Mouse (Mus musculus): Measurements from ENCODE around the gene Dtd1.

Gene Dtd1

DNA sequence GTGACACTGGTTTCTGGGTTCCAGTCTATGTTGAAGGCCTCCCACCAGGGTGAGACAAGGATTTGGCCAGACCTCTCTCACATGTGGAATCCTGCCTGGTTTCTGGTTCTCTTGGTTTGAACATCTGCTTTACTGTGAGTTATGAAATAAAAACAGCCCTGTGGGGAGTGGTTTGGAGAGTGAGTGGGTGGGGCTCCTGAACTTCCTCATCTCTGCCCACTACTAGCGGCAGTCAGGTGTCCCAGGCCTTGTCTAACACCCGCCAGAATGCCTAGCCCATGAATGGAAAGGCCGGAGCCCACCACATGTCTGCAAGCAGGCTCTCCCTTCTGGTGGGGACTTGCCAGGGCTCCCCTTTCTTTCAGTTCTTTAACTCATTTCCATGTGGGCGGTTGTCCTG is 42.3 kb downstream of the Dtd1 start:
- no peak for DNase-seq

DNA sequence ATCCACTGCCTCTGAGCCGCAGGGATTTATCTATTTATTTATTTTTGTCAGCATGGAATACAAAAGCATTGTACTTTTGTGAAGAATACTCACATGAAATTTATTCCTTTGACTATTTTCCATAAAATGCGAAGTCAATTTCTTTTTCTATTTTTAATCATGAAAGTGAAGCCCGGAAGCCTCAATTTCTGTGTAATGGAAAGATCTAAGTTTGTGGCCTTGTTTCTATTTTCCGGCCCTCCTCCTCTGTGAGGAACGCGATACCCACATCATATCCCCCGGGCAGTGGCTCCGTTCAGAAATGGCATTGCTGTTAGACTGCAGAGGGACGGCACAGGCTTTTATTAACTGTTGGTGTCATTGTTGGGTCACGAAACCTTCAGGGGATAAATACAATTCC is 46.7 kb downstream of the Dtd1 start:
- no peak for DNase-seq

DNA sequence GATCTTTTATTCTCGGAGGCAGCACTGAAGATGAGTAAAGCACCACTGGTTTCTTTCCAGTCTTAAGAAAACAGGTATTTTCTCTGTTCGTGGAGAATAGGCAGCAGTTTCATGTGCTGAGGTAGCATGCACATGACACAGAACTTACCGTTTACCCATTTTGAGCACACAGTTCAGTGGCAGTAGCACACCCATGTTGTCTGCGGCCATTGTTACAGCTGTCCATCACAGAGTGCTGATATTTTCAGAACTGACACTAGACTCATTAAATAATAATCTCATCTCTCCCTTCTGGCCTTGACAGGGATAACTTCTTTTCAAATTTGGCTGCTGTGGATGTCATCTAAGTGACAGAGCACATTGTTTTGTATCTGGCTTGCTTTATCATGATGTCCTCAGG is 47.5 kb downstream of the Dtd1 start:
- no peak for DNase-seq

DNA sequence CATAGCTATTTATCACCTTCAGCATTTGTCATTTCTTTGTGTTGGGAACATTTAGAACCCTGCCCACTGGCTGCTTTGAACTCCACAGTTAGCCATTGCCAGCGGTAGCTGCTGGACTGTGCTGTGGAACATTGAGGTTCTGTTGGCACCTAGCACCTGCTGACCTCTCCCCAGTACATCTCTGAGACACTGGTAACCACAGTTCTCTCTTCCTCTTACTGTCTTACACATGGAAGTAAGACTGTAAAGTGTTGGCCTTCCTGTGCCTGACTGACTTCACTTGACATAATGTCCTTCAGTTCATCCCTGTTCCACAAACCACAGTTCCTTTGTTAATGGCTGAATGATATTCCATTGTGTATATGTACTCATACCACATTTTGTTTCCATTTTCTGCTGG is 50.3 kb downstream of the Dtd1 start:
- DNase-seq: no peak

DNA sequence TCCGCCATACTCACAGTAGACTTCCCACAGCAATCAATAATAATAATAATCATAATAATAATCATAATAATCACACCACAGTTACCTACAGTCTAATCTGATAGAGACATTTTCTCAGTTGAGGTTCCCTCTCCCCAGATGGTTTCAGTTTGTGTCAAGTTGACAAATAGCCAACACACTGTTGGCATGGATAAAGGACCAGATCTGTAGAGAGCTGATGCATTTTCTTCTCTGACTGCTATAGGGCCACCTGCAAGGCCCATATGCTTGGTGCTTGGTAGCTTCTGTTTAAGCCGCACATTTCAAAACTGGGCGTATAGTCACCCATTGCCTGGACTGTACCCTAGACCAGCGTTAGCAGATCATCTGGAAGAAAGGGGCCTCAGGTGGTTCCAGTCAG is 53.1 kb downstream of the Dtd1 start:
- no peak for DNase-seq

DNA sequence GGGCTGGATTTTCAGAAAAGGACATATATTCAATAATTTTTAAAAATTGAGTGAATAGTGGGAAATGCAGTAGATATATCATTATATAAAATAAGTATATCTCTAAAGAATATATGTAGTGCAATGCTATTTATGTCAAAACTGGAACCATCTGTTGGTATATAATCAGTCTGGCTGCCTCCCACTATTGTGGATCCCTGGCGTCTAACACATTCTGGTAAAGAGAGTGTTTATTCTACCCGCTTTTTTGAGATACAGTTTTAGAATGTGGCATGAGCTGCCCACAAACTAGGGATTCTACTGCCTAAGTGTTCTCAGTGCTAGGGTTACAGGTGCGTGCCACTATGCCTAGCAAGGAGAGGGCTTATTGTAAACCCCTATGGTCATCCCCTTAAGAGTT is 55.6 kb downstream of the Dtd1 start:
- DNase-seq: no peak

DNA sequence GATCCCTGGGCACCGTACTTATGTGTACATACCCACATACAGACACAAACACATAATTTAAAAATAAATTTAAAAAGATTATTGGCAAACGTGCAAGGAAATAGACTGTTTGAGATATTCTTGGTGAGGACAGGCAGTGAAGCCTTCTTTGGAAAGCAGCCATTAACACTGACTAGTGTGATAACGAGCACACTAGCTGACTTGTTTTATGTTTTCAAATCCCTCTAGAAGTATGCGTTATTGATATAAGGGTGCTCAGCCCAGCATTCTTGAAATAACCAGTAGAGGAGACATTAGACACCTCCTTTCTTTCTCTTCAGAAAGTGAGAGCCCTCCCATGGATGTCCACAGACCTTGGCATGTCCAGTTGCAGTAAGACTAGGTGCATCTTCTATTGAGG is 68.8 kb downstream of the Dtd1 start:
- DNase-seq: no peak

DNA sequence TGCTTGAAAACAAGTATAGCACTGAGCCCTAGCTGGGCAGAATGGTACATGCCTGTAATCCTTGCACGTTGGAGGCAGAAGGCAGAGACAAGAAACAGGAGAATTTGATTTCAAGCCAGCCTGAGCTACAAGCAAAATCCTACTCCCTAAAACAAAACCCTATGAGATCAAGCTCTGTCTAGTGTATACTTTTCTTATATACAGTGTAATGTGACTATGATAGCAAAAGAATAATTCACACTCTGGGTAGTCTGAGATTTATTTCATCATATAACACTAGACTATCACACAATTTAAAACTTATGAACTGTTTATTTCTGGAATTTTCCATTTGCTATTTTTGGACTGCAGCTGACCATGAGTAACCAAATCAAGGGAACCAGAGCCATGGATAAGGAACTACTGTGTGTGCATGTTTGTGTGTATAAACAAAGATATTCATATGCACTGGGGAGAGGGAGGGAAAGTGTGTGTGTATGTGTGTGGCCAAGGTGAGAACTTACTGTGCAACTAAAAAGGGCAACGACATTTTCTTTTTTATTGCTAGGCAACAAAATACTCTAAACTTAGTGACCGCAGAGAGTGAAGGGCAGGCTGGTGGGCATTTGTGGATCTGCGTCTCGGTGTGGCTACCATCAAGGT is 70.7 kb downstream of the Dtd1 start:
- DNase-seq: no peak

DNA sequence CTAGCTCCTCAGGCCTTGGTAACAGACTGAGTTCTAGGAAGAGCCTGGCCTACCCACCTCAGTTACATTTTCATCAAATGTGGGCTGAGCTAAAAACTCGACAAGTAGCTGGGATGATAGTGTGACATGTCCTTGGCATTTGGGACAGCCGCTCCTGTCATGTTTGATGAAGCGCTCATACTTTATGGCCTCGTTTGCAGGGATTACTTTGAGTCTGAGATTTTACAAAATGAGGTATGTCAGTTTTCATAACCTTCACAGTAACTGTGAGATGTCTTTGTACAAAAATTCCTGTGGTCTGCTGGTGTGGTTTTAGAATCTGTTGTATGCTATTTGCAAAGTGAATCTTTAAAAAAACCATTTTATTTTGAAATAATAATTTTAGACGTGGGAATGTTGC is 72.7 kb downstream of the Dtd1 start:
- DNase-seq: no peak

DNA sequence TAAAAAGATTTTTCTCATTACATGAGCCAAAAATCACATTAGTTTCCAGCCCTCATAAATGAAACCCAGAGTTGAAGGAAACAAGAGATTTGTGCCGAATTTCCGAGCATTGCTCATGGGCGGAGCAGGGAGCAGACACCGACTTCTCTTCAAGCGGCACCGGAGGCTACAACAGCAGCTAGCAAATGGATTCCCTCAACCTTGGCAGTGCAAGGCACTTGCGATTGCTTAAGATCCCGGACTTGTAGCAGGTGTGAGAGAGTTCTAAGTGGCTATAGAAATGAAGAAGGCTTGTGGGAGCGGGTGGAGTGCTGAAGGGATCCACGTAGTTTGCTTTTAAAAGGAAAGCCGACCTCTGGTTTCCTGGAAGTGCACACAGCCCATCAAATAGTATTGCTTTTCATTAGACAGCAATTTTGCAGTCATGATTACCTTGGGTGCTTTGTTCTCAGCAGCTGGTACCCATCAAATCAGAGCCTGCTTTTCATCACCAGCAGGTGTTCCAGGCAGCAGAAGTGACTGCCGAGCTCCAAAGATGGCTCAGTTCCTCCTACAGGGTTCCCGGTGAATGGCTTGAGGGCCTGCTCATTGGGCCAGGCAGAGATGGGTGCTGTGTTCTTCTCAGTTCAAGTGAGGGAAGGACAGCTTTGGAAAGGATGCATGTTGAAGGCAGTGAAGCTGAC is 77.0 kb downstream of the Dtd1 start:
- peak; percentile 25 for DNase-seq

DNA sequence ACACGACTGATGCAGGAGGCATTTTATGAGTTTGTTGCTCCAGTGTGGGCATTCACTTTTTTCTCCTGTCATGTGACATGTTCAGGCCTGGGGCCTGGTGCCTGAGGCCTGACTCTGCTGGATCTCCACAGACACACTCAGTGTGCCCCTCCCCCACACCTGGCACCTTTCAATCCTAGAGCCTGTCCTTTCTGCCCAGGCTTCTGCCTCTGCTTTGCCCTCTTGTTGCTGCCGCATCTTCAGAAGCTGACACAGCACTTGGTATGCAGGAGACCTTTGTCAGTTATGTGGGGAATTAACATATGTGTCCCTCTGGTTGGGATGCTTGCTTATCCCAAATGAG is 77.5 kb downstream of the Dtd1 start:
- no peak for DNase-seq

DNA sequence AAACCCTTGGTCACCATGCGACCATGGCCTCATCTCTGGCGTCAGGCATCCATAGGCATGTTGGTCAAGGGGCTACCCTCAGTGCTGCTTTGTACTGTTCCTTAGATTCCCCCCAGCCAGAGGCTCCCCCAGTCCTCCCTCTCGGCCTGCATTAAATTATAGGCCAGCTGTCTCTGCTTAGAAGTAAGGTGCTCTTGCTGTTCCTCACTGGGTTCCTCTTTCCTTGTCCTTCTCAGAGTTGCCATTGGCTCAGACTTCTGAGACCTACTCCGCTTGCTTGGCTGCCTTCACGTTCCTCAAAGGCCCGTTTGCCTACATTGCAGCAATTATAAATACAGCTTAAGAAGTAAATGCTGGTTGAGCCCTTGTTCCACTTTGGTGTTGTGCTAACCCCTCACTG is 79.1 kb downstream of the Dtd1 start:
- DNase-seq: no peak

DNA sequence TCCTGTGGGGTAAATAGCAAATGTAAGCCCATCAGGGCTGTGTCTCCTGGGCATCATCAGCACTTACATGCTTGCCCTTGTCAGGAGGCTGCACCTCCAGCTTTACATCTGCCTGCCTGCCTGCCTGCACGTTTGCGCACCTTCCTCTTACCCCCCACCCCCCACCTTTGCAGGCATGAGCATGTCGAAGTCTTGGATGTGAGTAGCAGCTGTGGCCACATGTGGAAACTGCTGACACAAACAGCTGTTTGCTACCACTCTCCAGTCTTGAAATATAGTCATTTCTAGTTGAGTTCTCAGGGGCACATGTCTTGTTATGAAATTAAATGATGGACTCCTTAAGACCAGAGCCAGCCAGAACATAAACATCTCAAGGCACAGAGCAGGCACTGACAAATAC is 79.7 kb downstream of the Dtd1 start:
- DNase-seq: peak; percentile 29

DNA sequence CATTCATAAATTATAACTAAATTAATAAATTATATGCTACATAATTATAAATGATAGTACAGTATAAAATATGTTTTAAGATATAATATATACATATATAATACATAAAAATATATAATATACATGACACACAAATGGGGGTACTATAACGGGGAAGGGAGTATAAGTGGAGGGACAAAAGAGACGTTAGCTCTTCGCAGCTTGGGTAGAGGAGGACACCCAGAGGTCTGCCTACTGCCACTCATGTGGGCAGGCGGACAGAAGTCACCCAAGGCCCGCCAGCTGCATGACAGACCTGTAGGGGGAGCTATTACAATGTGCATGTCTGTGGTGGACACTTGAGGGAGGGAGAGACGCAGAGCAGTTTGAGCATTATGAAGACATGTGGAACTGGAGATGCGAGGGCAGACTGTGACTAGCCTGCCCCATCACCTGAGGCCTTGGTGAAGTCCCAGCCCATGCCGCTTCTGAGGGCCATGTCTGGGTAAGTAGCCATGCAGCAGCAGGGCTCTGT is 92.6 kb downstream of the Dtd1 start:
- DNase-seq: no peak

DNA sequence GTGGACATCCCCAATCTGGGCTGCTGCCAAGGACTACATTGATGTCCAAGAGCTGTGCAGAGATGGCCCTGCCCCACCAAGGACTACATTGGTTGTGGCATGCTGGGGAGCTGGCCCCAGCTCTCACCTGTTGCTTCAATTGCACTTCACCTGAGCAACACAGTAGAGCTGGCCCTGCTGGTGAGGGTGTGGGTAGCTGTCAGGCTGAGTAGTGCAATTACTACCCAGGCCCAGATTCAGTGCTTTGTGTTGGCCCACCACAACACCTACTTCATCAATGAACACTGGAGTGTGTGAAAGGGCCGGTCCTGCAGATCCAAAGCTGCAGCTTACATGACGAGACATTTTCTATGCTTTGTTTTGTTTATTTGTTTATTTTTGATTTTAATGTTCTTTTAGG is 93.1 kb downstream of the Dtd1 start:
- DNase-seq: no peak

DNA sequence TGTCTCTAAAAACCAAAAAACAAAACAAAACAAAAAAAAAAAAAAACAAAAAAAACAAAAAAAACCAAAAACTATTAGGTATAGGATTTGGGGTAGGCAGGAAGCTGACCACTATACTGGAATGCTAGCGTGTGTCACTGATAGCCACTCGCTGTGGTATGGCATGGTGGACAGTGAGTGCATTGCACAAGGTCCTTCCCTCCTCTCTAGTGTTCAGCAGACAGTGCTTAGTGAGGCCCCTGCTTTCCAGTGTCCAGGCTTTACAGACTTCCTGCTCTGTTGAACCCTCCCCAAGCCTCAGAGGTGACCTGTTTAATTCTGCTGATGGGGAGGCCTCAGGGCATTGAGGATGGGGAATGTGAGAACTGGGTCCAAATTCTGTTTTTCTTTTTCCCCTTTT is 95.2 kb downstream of the Dtd1 start:
- no peak for DNase-seq

DNA sequence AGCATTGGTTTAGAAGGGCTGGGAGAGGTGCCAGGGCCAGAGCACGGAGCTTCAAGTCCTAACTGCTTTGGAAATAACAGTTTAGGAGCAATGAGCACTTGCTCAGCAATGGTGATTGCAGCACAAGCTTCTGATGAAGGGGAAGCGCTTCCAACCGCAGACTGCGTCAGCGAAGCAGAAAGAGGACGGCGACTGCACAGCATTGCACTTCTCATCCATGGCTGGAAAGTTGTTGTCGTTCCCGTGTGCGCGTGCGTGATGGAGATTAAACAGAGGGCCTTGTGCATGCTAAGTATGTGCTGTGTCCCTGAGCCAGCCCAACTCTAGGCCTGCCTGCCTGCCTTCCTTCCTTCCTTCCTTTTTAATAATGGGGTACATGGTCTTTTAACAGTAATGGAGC is 98.3 kb downstream of the Dtd1 start:
- DNase-seq: no peak

DNA sequence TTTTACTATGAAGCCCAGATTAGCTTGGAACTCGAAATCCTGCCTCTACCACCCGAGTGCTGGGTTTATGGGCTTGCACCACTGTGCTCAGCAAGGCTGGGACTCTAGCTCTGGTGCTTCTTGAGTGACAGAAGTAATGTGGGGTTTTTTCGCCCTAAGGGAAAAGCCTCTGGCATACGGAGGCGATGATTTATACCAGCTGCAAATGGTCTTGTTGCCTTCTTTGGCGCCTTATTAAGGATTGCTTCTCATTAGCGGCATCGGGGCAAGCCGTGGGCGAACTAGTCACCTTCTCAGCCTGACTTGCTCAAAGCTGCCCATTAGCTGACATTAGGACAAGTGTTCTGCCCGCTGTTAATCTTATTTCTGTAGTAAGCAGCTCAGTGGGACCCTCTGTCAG is 100.9 kb downstream of the Dtd1 start:
- no peak for DNase-seq

DNA sequence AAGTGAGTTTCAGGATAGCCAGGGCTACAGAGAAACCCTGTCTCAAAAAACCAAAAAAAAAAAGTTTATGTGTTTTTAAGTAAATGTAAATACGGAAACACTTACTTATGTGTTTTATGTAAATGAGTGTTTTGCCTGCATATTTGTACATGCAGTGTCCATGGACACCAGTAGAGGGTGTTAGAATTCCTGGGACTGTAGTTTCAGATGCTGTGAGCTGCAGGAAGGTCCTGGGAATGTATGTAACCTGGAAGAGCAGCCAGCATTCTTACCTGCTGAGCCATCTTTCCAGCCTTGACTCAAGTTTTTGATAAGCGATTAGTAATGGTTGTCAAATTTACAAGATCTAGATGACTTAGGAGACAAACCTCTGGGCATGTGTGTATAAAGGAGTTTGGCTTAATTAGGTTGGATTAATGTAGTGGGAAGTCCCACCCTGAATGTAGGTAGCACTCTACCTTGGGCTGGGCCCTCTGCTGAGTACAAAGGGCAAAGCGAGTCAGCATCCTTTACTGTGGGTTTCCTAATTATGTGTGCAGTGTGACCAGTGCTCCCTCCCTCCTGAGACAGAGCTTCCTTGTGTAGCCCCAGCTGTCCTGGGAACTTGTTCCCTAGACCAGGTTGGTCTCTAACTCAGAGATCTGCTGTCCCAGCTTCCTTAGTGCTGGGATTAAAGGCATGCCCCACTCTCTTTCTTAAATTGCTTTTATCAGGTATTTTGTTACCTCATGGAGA is 101.9 kb downstream of the Dtd1 start:
- DNase-seq: no peak

DNA sequence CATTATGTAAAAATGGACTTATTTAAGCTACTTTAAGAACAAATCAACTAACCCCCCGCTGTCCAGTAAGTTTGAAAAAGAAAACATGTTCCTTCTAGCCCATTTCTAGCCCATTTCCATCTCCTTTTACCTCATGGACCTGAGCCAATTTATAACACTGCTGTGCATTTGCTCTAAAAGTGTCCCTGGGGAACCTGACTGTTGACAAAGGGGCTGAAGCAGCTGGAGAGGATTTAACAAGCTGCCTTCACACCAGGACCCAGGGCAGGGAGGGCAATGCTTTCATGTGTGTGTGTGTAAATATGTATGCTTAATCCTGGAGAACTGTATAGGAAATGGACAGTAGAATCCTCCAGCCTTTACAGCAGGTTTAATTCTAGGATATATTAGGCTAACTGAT is 109.6 kb downstream of the Dtd1 start:
- DNase-seq: no peak

DNA sequence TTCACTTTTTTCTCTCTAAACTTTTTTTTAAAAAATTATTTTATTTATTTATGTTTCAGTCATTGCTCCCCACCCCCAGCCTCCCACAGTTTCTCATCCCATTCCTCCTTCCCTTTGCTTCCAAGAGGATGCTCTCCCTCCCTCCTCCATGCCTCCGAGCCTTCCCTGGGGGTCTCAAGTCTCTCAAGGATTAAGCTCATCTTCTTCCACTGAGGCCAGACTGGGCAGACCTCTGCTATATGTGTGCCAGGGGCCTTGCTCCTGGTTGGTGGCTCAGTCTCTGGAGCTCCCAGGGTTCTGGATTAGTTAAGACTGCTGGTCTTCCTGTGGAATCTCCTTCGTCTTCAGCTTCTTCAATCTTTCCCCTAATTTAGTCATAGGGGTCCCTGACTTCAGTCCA is 110.0 kb downstream of the Dtd1 start:
- DNase-seq: no peak

DNA sequence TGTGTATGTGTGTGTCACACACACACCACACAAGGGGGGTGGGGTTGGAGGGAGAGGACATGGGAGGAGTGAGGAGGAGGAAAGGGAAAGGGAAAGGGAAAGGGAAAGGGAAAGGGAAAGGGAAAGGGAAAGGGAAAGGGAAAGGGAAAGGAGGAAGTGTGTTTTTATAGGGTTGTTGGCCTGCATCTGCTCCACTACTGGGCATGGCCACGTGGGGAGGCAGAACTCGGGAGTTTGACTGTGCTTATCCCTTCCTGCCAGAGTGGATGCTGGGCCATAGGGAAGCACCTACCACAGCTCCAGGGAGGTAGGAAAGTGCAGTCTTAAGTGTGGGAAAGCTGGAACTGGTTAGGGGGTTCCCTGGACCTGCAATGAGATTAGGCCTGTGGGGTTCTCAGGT is 114.9 kb downstream of the Dtd1 start:
- no peak for DNase-seq

DNA sequence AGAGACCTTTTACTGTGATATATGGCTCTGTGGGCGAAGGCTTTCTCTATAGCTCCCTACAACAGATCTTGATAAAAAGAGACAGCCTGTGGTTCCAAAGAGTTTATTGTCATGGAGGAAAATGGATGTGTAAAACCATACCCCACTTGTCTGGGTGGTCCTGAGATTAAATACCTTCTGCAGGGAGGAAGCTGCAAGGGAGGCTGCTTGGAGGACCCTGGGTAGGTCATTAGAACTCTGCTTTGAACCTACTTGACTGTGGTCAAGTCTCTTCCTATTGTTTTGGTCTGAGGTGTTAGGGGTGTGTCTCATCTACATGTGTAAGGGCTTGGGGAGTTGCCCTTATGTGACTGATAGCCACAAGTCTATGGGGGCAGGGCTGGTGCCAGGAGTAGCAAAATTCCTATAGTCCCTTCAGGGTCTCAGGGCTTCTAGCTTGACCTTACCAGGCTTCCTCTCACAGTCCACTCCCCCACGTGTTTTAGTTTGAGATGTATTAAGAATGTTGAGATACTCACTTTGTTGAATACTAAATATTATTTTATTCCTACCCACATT is 115.6 kb downstream of the Dtd1 start:
- no peak for DNase-seq

DNA sequence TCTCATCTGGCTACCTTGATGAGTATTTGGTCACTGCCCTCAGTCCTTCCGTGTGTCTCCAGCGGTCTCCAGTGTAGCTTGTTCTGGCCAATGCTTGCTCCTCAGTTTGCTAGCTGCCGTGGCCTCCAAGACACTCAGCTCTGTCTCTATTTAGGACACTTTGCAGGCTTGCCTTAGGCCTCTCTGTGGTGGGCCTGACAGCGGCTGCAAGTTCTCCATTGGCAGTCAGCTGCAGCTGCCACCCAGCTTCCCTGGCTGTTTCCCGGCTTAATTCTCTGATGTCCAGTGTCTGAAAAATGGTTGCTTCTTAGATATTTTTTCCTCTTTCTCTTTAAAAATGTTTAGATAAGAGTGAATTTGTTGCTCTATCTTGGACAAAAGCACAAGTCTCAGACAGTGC is 116.6 kb downstream of the Dtd1 start:
- DNase-seq: no peak
